Mouse (Mus musculus) bone marrow, adult 2 months (tissue): ENCODE data around the gene Arid1b.

Source experiments
- CTCF ChIP-seq: fragments of 200-500 bp; IDR thresholded peaks from 2 replicates; pipeline ENCODE4 v1.5.1; 2011; ENCODE audit warnings: low read length, control low read depth; ENCODE audit not compliant: control insufficient read depth, insufficient read depth
- POLR2A ChIP-seq: fragments of 200-500 bp; IDR thresholded peaks from 2 replicates; pipeline ENCODE4 v1.6.1; 2011; ENCODE audit warnings: low read depth, mild to moderate bottlenecking, control low read depth, low read length, borderline replicate concordance; ENCODE audit not compliant: control insufficient read depth

DNA sequence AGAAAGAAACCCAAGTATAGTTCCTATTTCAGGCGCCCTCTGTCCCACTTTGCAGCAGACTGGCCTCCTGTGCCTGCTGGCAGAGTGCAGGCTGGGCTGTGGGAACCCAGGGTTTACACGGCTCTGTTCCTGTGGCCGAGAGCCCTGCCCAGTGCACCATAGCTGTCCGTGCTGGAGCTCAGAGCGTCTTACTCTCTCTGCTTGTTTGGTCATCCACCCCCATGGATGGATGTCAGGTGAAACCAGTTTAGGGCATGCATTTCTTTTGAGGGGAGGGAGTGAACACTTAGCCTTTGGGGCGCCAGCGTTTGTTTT, 301.8 kb downstream of the Arid1b start:
- TF ChIP-seq CTCF (no peak), POLR2A (no peak)
